Mouse (Mus musculus) CH12.LX (cell line): Measurements from ENCODE around the gene Asic2. TPM values are rescaled to one million over a fixed set of nuclear protein-coding genes. Genes with fewer than 3 reads are reported as not detected.

Source experiments
- DNase-seq: peaks from one replicate; pipeline ENCODE4 v3.0.0-alpha.2; 2013; ENCODE audit errors: extremely low read depth
- H3K27ac ChIP-seq: 2 replicates; pipeline ENCODE4 v1.5.1; 2012; ENCODE audit warnings: low read depth, mild to moderate bottlenecking, control low read depth, moderate library complexity; ENCODE audit not compliant: insufficient read depth
- H3K27me3 ChIP-seq: replicated peaks from 2 replicates; pipeline ENCODE3; 2012; ENCODE audit warnings: inconsistent platforms
- H3K36me3 ChIP-seq, 2 experiments: replicated peaks in 1 of 2; 2 replicates each; pipeline versions ENCODE3 to v1.6.1; 2012; ENCODE audit warnings: inconsistent platforms in 1 of 2, low read length in 1 of 2, mild to moderate bottlenecking in 1 of 2, mixed read lengths in 1 of 2, moderate library complexity in 1 of 2; ENCODE audit not compliant: control insufficient read depth in 1 of 2, insufficient read depth in 1 of 2
- H3K4me1 ChIP-seq, 2 experiments: 2 replicates each; pipeline ENCODE4 v1.6.1; 2012; ENCODE audit warnings: inconsistent platforms in 1 of 2, moderate library complexity in 1 of 2; ENCODE audit not compliant: insufficient read depth in 2 of 2, control insufficient read depth in 1 of 2
- H3K4me2 ChIP-seq: 2 replicates; pipeline ENCODE4 v1.6.1; 2012; ENCODE audit warnings: low read depth, mild to moderate bottlenecking, control low read depth; ENCODE audit not compliant: poor library complexity, insufficient read depth, severe bottlenecking
- H3K4me3 ChIP-seq, 3 experiments: fragments of 150-350 bp in 1 of 3; sonication (generic) in 1 of 3; replicated peaks in 1 of 3; 2 replicates each; pipeline versions ENCODE3 to v1.5.1; 2011 to 2012; ENCODE audit warnings: low read depth in 2 of 3, low read length in 2 of 3, mild to moderate bottlenecking in 2 of 3, moderate library complexity in 2 of 3, control low read depth in 1 of 3, improper control_type of control experiment in 1 of 3, inconsistent platforms in 1 of 3, mixed read lengths in 1 of 3; ENCODE audit not compliant: poor library complexity in 1 of 3
- H3K79me2 ChIP-seq: replicated peaks from 2 replicates; pipeline ENCODE4 v1.6.1; 2012; ENCODE audit warnings: mild to moderate bottlenecking, moderate library complexity; ENCODE audit not compliant: control insufficient read depth, poor library complexity, insufficient read depth, severe bottlenecking; ENCODE audit errors: extremely low read depth
- H3K9ac ChIP-seq: 2 replicates; pipeline ENCODE4 v1.6.1; 2012; ENCODE audit warnings: low read depth, mild to moderate bottlenecking, control low read depth, moderate library complexity; ENCODE audit not compliant: insufficient read depth
- H3K9me3 ChIP-seq: replicated peaks from 2 replicates; pipeline ENCODE3; 2012; ENCODE audit warnings: low read length, inconsistent platforms, mixed read lengths
- BHLHE40 ChIP-seq: IDR thresholded peaks from 2 replicates; pipeline ENCODE4 v1.6.1; 2011; ENCODE audit warnings: mild to moderate bottlenecking, low read depth, low read length, improper control_type of control experiment
- CHD2 ChIP-seq: IDR thresholded peaks from 2 replicates; pipeline ENCODE4 v1.6.1; 2011; ENCODE audit warnings: low read length, improper control_type of control experiment
- E2F4 ChIP-seq: IDR thresholded peaks from 2 replicates; pipeline ENCODE4 v1.6.1; 2011; ENCODE audit warnings: low read depth, low read length, improper control_type of control experiment; ENCODE audit not compliant: insufficient replicate concordance
- EP300 ChIP-seq: IDR thresholded peaks from 2 replicates; pipeline ENCODE4 v1.6.1; 2011; ENCODE audit warnings: low read length, improper control_type of control experiment
- ETS1 ChIP-seq: conservative IDR thresholded peaks from 2 replicates; pipeline ENCODE4 v1.6.1; 2012; ENCODE audit warnings: low read depth, mild to moderate bottlenecking, inconsistent platforms, low read length, improper control_type of control experiment, moderate library complexity
- IRF4 ChIP-seq: IDR thresholded peaks from 2 replicates; pipeline ENCODE4 v1.6.1; 2014; ENCODE audit warnings: low read depth, mild to moderate bottlenecking, inconsistent platforms, low read length, improper control_type of control experiment
- JUND ChIP-seq: conservative IDR thresholded peaks from 2 replicates; pipeline ENCODE4 v1.6.1; 2011; ENCODE audit warnings: low read depth, low read length, improper control_type of control experiment
- KAT2A ChIP-seq: IDR thresholded peaks from 2 replicates; pipeline ENCODE4 v1.6.1; 2012; ENCODE audit warnings: low read length, improper control_type of control experiment, inconsistent platforms; ENCODE audit not compliant: insufficient replicate concordance
- MAFK ChIP-seq: IDR thresholded peaks from 2 replicates; pipeline ENCODE4 v1.6.1; 2011; ENCODE audit warnings: low read length, improper control_type of control experiment; ENCODE audit not compliant: insufficient replicate concordance
- MAX ChIP-seq: IDR thresholded peaks from 2 replicates; pipeline ENCODE4 v1.6.1; 2011; ENCODE audit warnings: low read length, improper control_type of control experiment
- MAZ ChIP-seq: IDR thresholded peaks from 2 replicates; pipeline ENCODE4 v1.6.1; 2012; ENCODE audit warnings: low read depth, mild to moderate bottlenecking, inconsistent platforms, low read length, improper control_type of control experiment, moderate library complexity
- MEF2A ChIP-seq: IDR thresholded peaks from 2 replicates; pipeline ENCODE4 v1.6.1; 2014; ENCODE audit warnings: low read depth, mild to moderate bottlenecking, inconsistent platforms, low read length, improper control_type of control experiment, borderline replicate concordance
- MYC ChIP-seq: IDR thresholded peaks from 2 replicates; pipeline ENCODE4 v1.6.1; 2011; ENCODE audit warnings: low read depth, mild to moderate bottlenecking, improper control_type of control experiment, low read length
- POLR2AphosphoS2 ChIP-seq: IDR thresholded peaks from 2 replicates; pipeline ENCODE4 v1.6.1; 2011; ENCODE audit warnings: low read depth, low read length, improper control_type of control experiment
- RAD21 ChIP-seq: IDR thresholded peaks from 2 replicates; pipeline ENCODE4 v1.6.1; 2011; ENCODE audit warnings: low read depth, mild to moderate bottlenecking, low read length, improper control_type of control experiment, moderate library complexity
- RCOR1 ChIP-seq: conservative IDR thresholded peaks from 2 replicates; pipeline ENCODE4 v1.6.1; 2012; ENCODE audit warnings: low read depth, mild to moderate bottlenecking, inconsistent platforms, low read length, improper control_type of control experiment
- SIN3A ChIP-seq: IDR thresholded peaks from 2 replicates; pipeline ENCODE4 v1.6.1; 2012; ENCODE audit warnings: low read length, improper control_type of control experiment, inconsistent platforms
- SMC3 ChIP-seq: IDR thresholded peaks from 2 replicates; pipeline ENCODE4 v1.6.1; 2011; ENCODE audit warnings: low read depth, low read length, improper control_type of control experiment
- UBTF ChIP-seq: IDR thresholded peaks from 2 replicates; pipeline ENCODE4 v1.6.1; 2012; ENCODE audit warnings: low read depth, mild to moderate bottlenecking, inconsistent platforms, low read length, improper control_type of control experiment, moderate library complexity
- USF1 ChIP-seq: IDR thresholded peaks from 2 replicates; pipeline ENCODE4 v1.6.1; 2014; ENCODE audit warnings: low read depth, mild to moderate bottlenecking, inconsistent platforms, low read length, improper control_type of control experiment
- ZC3H11A ChIP-seq: IDR thresholded peaks from 2 replicates; pipeline ENCODE4 v1.6.1; 2012; ENCODE audit warnings: low read depth, mild to moderate bottlenecking, inconsistent platforms, low read length, improper control_type of control experiment
- ZMIZ1 ChIP-seq: IDR thresholded peaks from 2 replicates; pipeline ENCODE4 v1.6.1; 2012; ENCODE audit warnings: low read depth, mild to moderate bottlenecking, inconsistent platforms, low read length, improper control_type of control experiment
- ZNF384 ChIP-seq: IDR thresholded peaks from 2 replicates; pipeline ENCODE4 v1.6.1; 2012; ENCODE audit warnings: low read depth, low read length, improper control_type of control experiment, inconsistent platforms
- dilution Hi-C: fragments of 300-500 bp; cut with MboI; formaldehyde crosslinking; loops from 2 replicates; pipeline ENCODE4 v1.14.3; 2020; ENCODE audit warnings: low sequenced_read_pairs; ENCODE audit not compliant: extremely low pct_unique_long_range_greater_than_20kb, extremely low pct_ligation_motif_present
- in situ Hi-C: fragments of 300-500 bp; cut with MboI; formaldehyde crosslinking; loops from 3 replicates; pipeline ENCODE4 v1.14.3; 2019; ENCODE audit warnings: low sequenced_read_pairs, low pct_ligation_motif_present, low pct_unique_long_range_greater_than_20kb, mixed read lengths
- polyA plus RNA-seq: library from polyadenylated mRNA; unstranded; fragments of >175 nt; gene quantifications from 2 replicates; pipeline ENCODE4 v1.2.1, GENCODE M21; 2012; ENCODE audit warnings: low read depth; ENCODE audit not compliant: insufficient read length
- total RNA-seq, 2 experiments: library from RNA; depleted of rRNA; stranded (reverse); fragments of 300-350 nt in 1 of 2; fragments of >200 nt in 1 of 2; gene quantifications; 2 replicates each; pipeline ENCODE4 v1.2.3; 2012 to 2014

The Asic2 gene
- total and polyA plus RNA-seq, 3 experiments: not detected

DNA sequence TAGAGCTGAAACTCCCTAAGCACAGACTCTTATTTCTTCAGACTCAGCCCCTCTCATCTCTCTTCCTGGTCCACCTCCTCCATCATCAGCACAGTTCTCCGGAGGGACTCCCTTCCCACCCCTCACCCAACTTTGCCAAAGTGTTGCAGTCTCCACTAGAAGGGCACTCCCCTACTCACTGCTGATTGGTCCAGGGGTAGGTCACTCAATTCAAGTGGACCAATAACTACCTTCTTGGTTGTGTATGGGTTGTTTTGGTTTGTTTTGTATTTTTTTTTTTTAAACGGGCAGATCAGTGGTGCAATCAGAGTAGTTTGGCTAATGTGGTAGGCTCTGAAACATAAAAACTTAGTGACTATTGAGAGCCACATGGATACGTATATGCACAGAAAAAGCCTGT lies 1002.2 kb downstream of the Asic2 start:
- Histone ChIP-seq H3K79me2 (no peaks in the 10 kb centered on the region), H3K27me3 (peaks cover 92% of the 10 kb centered on the region), H3K9me3 (no peaks in the 10 kb centered on the region), H3K27ac (no peak overlapping the region), H3K36me3 (no peaks in the 10 kb centered on the region), H3K4me1 (0 out of 4 replicates have a peak, but pooled peaks cover 0 to 4% of the 10 kb centered on the region in 2 experiments), H3K4me3 (no peak overlapping the region), H3K4me2 (no peak overlapping the region), H3K9ac (no peak overlapping the region)
- TF ChIP-seq BHLHE40: no peak
- TF ChIP-seq IRF4: no peak
- TF ChIP-seq ZNF384: peak; percentile 70
- peak; percentile 72 for TF ChIP-seq CHD2
- dilution Hi-C loops: no loop called here
- DNase-seq: peak; percentile 6
- in situ Hi-C loops: no loop called here

DNA sequence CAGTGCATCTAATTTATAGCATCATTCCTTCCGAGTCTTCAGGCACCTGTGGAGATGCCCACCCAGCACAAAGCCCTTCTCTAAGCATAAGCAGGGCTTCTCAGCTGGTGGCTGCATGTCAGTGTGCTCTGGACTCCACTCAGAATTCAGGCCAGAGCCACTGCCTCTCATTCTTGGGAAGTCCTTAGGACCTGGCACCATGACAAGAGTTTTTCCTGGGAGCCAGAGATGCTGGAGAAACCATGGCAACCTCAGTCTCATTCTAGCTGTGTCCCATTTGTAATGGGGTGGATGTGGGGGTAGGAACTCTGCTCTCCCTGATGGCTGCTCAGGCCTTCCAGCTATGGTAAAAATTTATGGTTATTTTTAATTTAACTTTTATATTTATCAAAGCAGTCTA lies 1006.9 kb downstream of the Asic2 start:
- H3K4me3 ChIP-seq: no peak overlapping the region
- no peak overlapping the region for H3K9ac ChIP-seq
- in situ Hi-C loops: no loop called here
- DNase-seq: no peak
- H3K79me2 ChIP-seq: no peaks in the 10 kb centered on the region
- dilution Hi-C loops: no loop called here
- no peak overlapping the region for H3K27ac ChIP-seq
- H3K4me1 ChIP-seq: no peaks in the 10 kb centered on the region
- peaks cover 96% of the 10 kb centered on the region for H3K27me3 ChIP-seq
- no peaks in the 10 kb centered on the region for H3K9me3 ChIP-seq
- no peaks in the 10 kb centered on the region for H3K36me3 ChIP-seq
- H3K4me2 ChIP-seq: no peak overlapping the region
- TF ChIP-seq USF1 (no peak), ZNF384 (no peak), SMC3 (no peak), MAFK (no peak), POLR2AphosphoS2 (no peak), E2F4 (no peak), MEF2A (no peak), RAD21 (no peak)

DNA sequence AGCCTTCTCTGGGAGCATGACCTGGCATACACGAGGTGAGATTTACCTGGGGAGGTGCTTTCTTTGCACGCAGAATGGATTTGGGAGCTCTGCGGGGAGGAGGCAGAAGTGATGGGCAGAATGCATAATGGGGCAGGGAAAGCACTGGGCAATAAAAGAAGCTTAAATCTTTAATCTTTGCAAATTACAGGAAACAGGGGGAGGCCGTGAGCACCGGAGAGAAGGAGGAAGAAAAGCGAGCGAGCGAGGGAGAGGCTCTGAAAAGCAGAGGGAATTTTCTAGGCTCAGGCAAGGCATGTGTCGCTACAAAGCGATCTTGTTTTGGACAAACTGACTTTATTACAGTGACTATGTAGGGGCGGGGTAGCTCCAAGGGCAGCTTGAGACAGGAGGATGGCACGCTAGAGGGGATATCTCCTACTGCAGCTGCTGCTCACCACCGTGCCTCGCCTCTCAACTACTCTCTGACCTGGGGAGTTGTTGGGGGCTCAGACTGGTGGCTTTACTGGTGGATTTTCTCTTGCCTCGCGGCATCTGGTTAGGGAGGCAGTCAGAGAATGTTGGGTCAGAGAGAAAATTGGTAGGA lies 1010.1 kb downstream of the Asic2 start:
- dilution Hi-C loops: no loop called here
- H3K4me3 ChIP-seq: no peak overlapping the region
- in situ Hi-C loops: no loop called here

More for the DNA sequence above, 1010.1 kb downstream of the Asic2 start:
- H3K4me2 ChIP-seq: no peak overlapping the region
- H3K79me2 ChIP-seq: no peaks in the 10 kb centered on the region
- H3K36me3 ChIP-seq: no peaks in the 10 kb centered on the region
- H3K9me3 ChIP-seq: no peaks in the 10 kb centered on the region
- H3K4me1 ChIP-seq: no peaks in the 10 kb centered on the region
- TF ChIP-seq MAZ (no peak), JUND (no peak), KAT2A (no peak), MAX (no peak), IRF4 (no peak), UBTF (no peak), SIN3A (no peak), MYC (no peak), ZMIZ1 (no peak), ZC3H11A (no peak), RCOR1 (no peak), EP300 (no peak), ETS1 (no peak)
- peaks cover 94% of the 10 kb centered on the region for H3K27me3 ChIP-seq
- no peak for DNase-seq
- no peak overlapping the region for H3K9ac ChIP-seq
- H3K27ac ChIP-seq: no peak overlapping the region
